Comparison of ENCODE assay signal across 9 mouse cellular contexts in the genomic region with DNA sequence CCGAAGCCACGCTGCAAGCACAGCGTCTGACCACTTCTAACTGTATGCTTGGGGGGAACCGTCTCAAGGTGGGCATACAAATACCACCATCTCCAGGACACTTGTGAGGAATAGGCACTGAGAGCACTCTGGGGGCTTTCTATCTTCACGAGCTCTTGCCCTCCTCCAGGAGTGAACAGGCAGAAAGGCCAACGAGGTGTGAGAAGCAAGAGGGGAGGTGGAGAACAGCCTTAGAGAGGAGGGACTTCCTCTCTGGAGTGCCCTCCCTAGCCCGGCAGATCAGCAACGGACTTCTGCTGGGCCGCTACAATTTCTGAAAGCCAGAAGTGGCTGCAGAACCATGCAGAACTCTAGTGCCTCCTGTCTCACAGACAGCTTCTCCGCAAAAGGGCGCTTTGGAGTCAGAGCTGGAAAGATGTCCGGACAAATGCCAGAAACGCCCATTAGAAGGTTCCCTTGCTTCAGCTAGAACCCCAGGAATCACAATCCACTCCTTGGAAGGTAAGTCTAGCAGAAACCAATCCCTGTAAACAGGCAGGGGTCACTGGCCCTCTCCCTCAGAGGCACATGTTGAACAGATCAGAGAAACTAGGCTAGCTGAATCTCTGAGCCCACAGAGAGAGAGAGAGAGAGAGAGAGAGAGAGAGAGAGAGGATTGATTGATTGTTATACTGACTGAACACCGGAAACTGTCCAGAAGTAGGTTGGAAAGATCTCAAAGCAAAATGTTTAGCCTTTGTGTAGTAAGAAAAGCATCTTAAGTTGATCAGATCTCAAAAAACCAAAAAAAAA. TPM values are rescaled to one million over a fixed set of nuclear protein-coding genes. Genes with fewer than 3 reads are reported as not detected.
DNase-seq lines count a peak whose midpoint lies in the region; ATAC-seq lines count a peak whose summit lies in the region.
"Had no signal": no experiment of that assay in that cellular context is flagged by ENCODE, and none has a peak within 500 bp of the region (broad histone marks: within the 10 kb centered on the region; RNA-seq: fewer than 3 reads in every experiment).

No protein-coding gene starts in this region.

- H3K27me3 ChIP-seq in heart, embryonic 11.5 days (ENCODE audit: control insufficient read depth, insufficient read depth, low read length): peaks cover 2% of the 10 kb centered on the region; the same call in 1 of the 2 replicates
- no peaks in the 10 kb centered on the region for H3K27me3 ChIP-seq in embryonic facial prominence, embryonic 15.5 days
- H3K27me3 ChIP-seq in liver, embryonic 11.5 days (replicated peaks; ENCODE audit: control insufficient read depth, insufficient read depth, low read length): no peaks in the 10 kb centered on the region

- ATAC-seq in heart, embryonic 11.5 days (replicated peaks; ENCODE audit: insufficient number of reproducible peaks, low FRiP score, low TSS enrichment): no peak
- ATAC-seq in embryonic facial prominence, embryonic 15.5 days (ENCODE audit: insufficient number of reproducible peaks, low FRiP score, low TSS enrichment, low read depth): no peak
- ATAC-seq in liver, embryonic 11.5 days (replicated peaks; ENCODE audit: low FRiP score): no peak

- no peaks in the 10 kb centered on the region for H3K36me3 ChIP-seq in heart, embryonic 11.5 days (ENCODE audit: control insufficient read depth, insufficient read depth, low read length)
- peaks cover 5% of the 10 kb centered on the region; the same call in 1 of the 2 replicates for H3K36me3 ChIP-seq in embryonic facial prominence, embryonic 15.5 days
- H3K36me3 ChIP-seq in liver, embryonic 11.5 days (ENCODE audit: control insufficient read depth, insufficient read depth, low read length): peaks cover 3% of the 10 kb centered on the region; the same call in 1 of the 2 replicates

- H3K9ac ChIP-seq in heart, embryonic 11.5 days (ENCODE audit: low read depth, low read length): peak overlapping the region; percentile 98
- no peak overlapping the region for H3K9ac ChIP-seq in embryonic facial prominence, embryonic 15.5 days
- H3K9ac ChIP-seq in liver, embryonic 11.5 days (ENCODE audit: low read depth, low read length): peak overlapping the region; percentile 97

- H3K27ac ChIP-seq in heart, embryonic 11.5 days (ENCODE audit: low read depth, low read length): 0 out of 2 replicates have a peak overlapping the region, but pooled peaks have one; percentile 65
- H3K27ac ChIP-seq in embryonic facial prominence, embryonic 15.5 days (replicated peaks): no peak overlapping the region
- peak overlapping the region; percentile 93 for H3K27ac ChIP-seq in liver, embryonic 11.5 days (ENCODE audit: low read depth, low read length)

- DNase-seq in heart, postnatal 36 days: no peak
- DNase-seq in 416B (ENCODE audit: low read depth): peak; percentile 78
- no peak for DNase-seq in liver, embryonic 11.5 days (ENCODE audit: low spot score)
- DNase-seq in left cerebral cortex, postnatal 10 days (ENCODE audit: extremely low spot score in 1 of 2, low spot score in 2 of 2): no peak
- DNase-seq in Muller cell, postnatal 12 days (ENCODE audit: inconsistent ontology term): no peak
- no peak for DNase-seq in cerebellum, postnatal 36 days

- H3K4me2 ChIP-seq in heart, embryonic 11.5 days: peak overlapping the region; percentile 92
- peak overlapping the region; percentile 75; the same call in 1 of the 2 replicates for H3K4me2 ChIP-seq in embryonic facial prominence, embryonic 15.5 days (replicated peaks)
- H3K4me2 ChIP-seq in liver, embryonic 11.5 days: peak overlapping the region; percentile 89

- peak overlapping the region; percentile 99 for H3K4me3 ChIP-seq in heart, embryonic 11.5 days (ENCODE audit: low read depth, low read length)
- H3K4me3 ChIP-seq in embryonic facial prominence, embryonic 15.5 days (replicated peaks): peak overlapping the region; percentile 99
- H3K4me3 ChIP-seq in liver, embryonic 11.5 days (ENCODE audit: low read depth, low read length): peak overlapping the region; percentile 98

- peaks cover 19% of the 10 kb centered on the region for H3K4me1 ChIP-seq in heart, embryonic 11.5 days (ENCODE audit: control insufficient read depth, insufficient read depth, low read length)
- H3K4me1 ChIP-seq in embryonic facial prominence, embryonic 15.5 days: peaks cover 28% of the 10 kb centered on the region
- H3K4me1 ChIP-seq in liver, embryonic 11.5 days (replicated peaks; ENCODE audit: control insufficient read depth, insufficient read depth, low read length): peaks cover 37% of the 10 kb centered on the region

- 59% methylated on average over 14 of the region's 14 CpGs for WGBS in heart, embryonic 11.5 days (ENCODE audit: insufficient replicate concordance)
- 79% methylated on average over 14 of the region's 14 CpGs for whole genome bisulfite sequencing in embryonic facial prominence, embryonic 15.5 days
- 44% methylated on average over 14 of the region's 14 CpGs for WGBS in liver, embryonic 11.5 days

- intact Hi-C loops in heart, postnatal 36 days (cut with DNase I): loop anchor here (2.0 kb wide), 1 partner anchor 13 kb away; no protein-coding TSS in a partner anchor
- intact Hi-C loops in left cerebral cortex, postnatal 10 days (cut with DNase I): no loop called here

- H3K9me3 ChIP-seq in heart, embryonic 11.5 days (replicated peaks; ENCODE audit: control insufficient read depth, low read length): no peaks in the 10 kb centered on the region
- H3K9me3 ChIP-seq in embryonic facial prominence, embryonic 15.5 days (replicated peaks): no peaks in the 10 kb centered on the region
- H3K9me3 ChIP-seq in liver, embryonic 11.5 days (ENCODE audit: control insufficient read depth, low read length): no peaks in the 10 kb centered on the region

RNA-seq across cellular contexts. Expression of a gene that starts 1.9 kb away (rescaled TPM):
- 30.8 and 41.1 TPM in 2 replicates for polyA plus RNA-seq in heart, embryonic 11.5 days (2014; fragmentation: Nextera tagmentation; extraction: Ambion mirVana)
- 10 to 100 TPM; 54.3 to 62.1 TPM for total RNA-seq in heart, postnatal 36 days (2021)
- polyA plus RNA-seq in embryonic facial prominence, embryonic 15.5 days (2015; fragmentation: Nextera tagmentation; extraction: Ambion mirVana): 31.0 and 33.2 TPM in 2 replicates
- polyA plus RNA-seq in liver, embryonic 11.5 days (2014; fragmentation: Nextera tagmentation; extraction: Ambion mirVana): 51.2 TPM in 2 replicates
- 100 to 1,000 TPM; 162 to 167 TPM for total RNA-seq in left cerebral cortex, postnatal 10 days (2021)

RNA-seq across cellular contexts. Expression of a gene that starts 22.5 kb away (rescaled TPM):
- polyA plus RNA-seq in heart, embryonic 11.5 days (2014; fragmentation: Nextera tagmentation; extraction: Ambion mirVana): 0.37 TPM in 1 of 2 replicates, not detected in the other
- under 1 TPM in 1 of 2 experiments, not detected in 1; 0.43 TPM for total RNA-seq in heart, postnatal 36 days (2021)
- 0.55 TPM in 1 of 2 replicates, not detected in the other for polyA plus RNA-seq in embryonic facial prominence, embryonic 15.5 days (2015; fragmentation: Nextera tagmentation; extraction: Ambion mirVana)
- polyA plus RNA-seq in liver, embryonic 11.5 days (2014; fragmentation: Nextera tagmentation; extraction: Ambion mirVana): 0.27 and 0.30 TPM in 2 replicates
- not detected for total RNA-seq in left cerebral cortex, postnatal 10 days (2021)
- total RNA-seq: hematopoietic stem cell, adult 5-6 weeks had no signal

RNA-seq across cellular contexts. Expression of a gene that starts 23.6 kb away (rescaled TPM):
- not detected in 2 replicates for polyA plus RNA-seq in heart, embryonic 11.5 days (2014; fragmentation: Nextera tagmentation; extraction: Ambion mirVana)
- total RNA-seq in heart, postnatal 36 days (2021): not detected
- polyA plus RNA-seq in embryonic facial prominence, embryonic 15.5 days (2015; fragmentation: Nextera tagmentation; extraction: Ambion mirVana): 0.64 and 1.1 TPM in 2 replicates
- polyA plus RNA-seq in liver, embryonic 11.5 days (2014; fragmentation: Nextera tagmentation; extraction: Ambion mirVana): not detected in 2 replicates
- total RNA-seq in left cerebral cortex, postnatal 10 days (2021): 1 to 10 TPM; 7.8 to 9.5 TPM
- total RNA-seq: hematopoietic stem cell, adult 5-6 weeks had no signal

RNA-seq across cellular contexts. Expression of a gene that starts 23.9 kb away (rescaled TPM):
- polyA plus RNA-seq in heart, embryonic 11.5 days (2014; fragmentation: Nextera tagmentation; extraction: Ambion mirVana): 36.7 and 37.9 TPM in 2 replicates
- total RNA-seq in heart, postnatal 36 days (2021): 10 to 100 TPM; 12.4 to 13.0 TPM
- 54.6 and 61.1 TPM in 2 replicates for polyA plus RNA-seq in embryonic facial prominence, embryonic 15.5 days (2015; fragmentation: Nextera tagmentation; extraction: Ambion mirVana)
- polyA plus RNA-seq in liver, embryonic 11.5 days (2014; fragmentation: Nextera tagmentation; extraction: Ambion mirVana): 66.3 and 75.7 TPM in 2 replicates
- 10 to 100 TPM; 68.3 to 68.6 TPM for total RNA-seq in left cerebral cortex, postnatal 10 days (2021)

RNA-seq across cellular contexts. Expression of a gene that starts 26.6 kb away (rescaled TPM):
- polyA plus RNA-seq in heart, embryonic 11.5 days (2014; fragmentation: Nextera tagmentation; extraction: Ambion mirVana): not detected in 2 replicates
- total RNA-seq in heart, postnatal 36 days (2021): not detected
- polyA plus RNA-seq in embryonic facial prominence, embryonic 15.5 days (2015; fragmentation: Nextera tagmentation; extraction: Ambion mirVana): not detected in 2 replicates
- polyA plus RNA-seq in liver, embryonic 11.5 days (2014; fragmentation: Nextera tagmentation; extraction: Ambion mirVana): not detected in 2 replicates
- under 1 TPM in 1 of 2 experiments, not detected in 1; 0.86 TPM for total RNA-seq in left cerebral cortex, postnatal 10 days (2021)
- total RNA-seq: hematopoietic stem cell, adult 5-6 weeks had no signal
